Mouse (Mus musculus) liver, postnatal 0 days (tissue): ENCODE measurements around the gene Spsb2.

Source experiments
- CTCF ChIP-seq: sonication (generic); IDR thresholded peaks from 2 replicates; pipeline ENCODE4 v1.5.1; 2016; ENCODE audit warnings: antibody characterized with exemption, low read depth
- EP300 ChIP-seq: IDR thresholded peaks from 2 replicates; pipeline ENCODE4 v1.6.1; 2016; ENCODE audit warnings: antibody characterized with exemption, low read depth, mild to moderate bottlenecking

GRCm38 (mm10) chr6:124814858-124815774 lies 6.7 kb downstream of the Spsb2 start:
- TF ChIP-seq CTCF (no peak), EP300 (no peak)
